Mouse (Mus musculus) liver, postnatal 0 days (tissue): Measurements from ENCODE around the gene Adgra3. TPM values are rescaled to one million over a fixed set of nuclear protein-coding genes. Genes with fewer than 3 reads are reported as not detected.

Experiments used
- ATAC-seq: fragments of 200-750 bp; cut with Nextera tagmentation; 2 replicates; pipeline ENCODE4 v1.8.0; 2017; ENCODE audit warnings: mild to moderate bottlenecking, moderate library complexity
- DNase-seq: peaks from one replicate; pipeline ENCODE4 v3.0.0-alpha.2; 2016
- H3K27ac ChIP-seq: fragments of 300-500 bp; sonication (generic); 2 replicates; pipeline ENCODE4 v1.5.1; 2014; ENCODE audit warnings: antibody characterized with exemption, moderate library complexity, mild to moderate bottlenecking, low read depth
- H3K27me3 ChIP-seq: fragments of 300-500 bp; sonication (generic); 2 replicates; pipeline ENCODE4 v1.6.1; 2014; ENCODE audit warnings: low read length, control low read depth, mixed read lengths; ENCODE audit not compliant: insufficient read depth
- H3K36me3 ChIP-seq: fragments of 300-500 bp; sonication (generic); replicated peaks from 2 replicates; pipeline ENCODE4 v1.6.1; 2014; ENCODE audit warnings: mild to moderate bottlenecking, control low read depth, low read length, moderate library complexity, mixed read lengths; ENCODE audit not compliant: insufficient read depth
- H3K4me1 ChIP-seq: fragments of 300-500 bp; sonication (generic); 2 replicates; pipeline ENCODE4 v1.6.1; 2014; ENCODE audit warnings: antibody characterized with exemption, mild to moderate bottlenecking, control low read depth; ENCODE audit not compliant: insufficient read depth
- H3K4me2 ChIP-seq: fragments of 300-500 bp; sonication (generic); 2 replicates; pipeline ENCODE4 v1.6.1; 2014; ENCODE audit warnings: low read depth, mild to moderate bottlenecking, low read length, moderate library complexity, mixed read lengths
- H3K4me3 ChIP-seq: fragments of 300-500 bp; sonication (generic); 2 replicates; pipeline ENCODE4 v1.5.1; 2014; ENCODE audit warnings: low read depth, low read length
- H3K9ac ChIP-seq: fragments of 300-500 bp; sonication (generic); replicated peaks from 2 replicates; pipeline ENCODE4 v1.6.1; 2014; ENCODE audit warnings: mild to moderate bottlenecking, moderate library complexity
- H3K9me3 ChIP-seq: fragments of 300-500 bp; sonication (generic); 2 replicates; pipeline ENCODE4 v1.6.1; 2016; ENCODE audit warnings: mild to moderate bottlenecking, control low read depth, low read length, mixed read lengths
- CTCF ChIP-seq: sonication (generic); IDR thresholded peaks from 2 replicates; pipeline ENCODE4 v1.5.1; 2016; ENCODE audit warnings: antibody characterized with exemption, low read depth
- EP300 ChIP-seq: IDR thresholded peaks from 2 replicates; pipeline ENCODE4 v1.6.1; 2016; ENCODE audit warnings: antibody characterized with exemption, low read depth, mild to moderate bottlenecking
- WGBS: fragments of 180-500 bp; shearing (Covaris S2); extraction: QIAGEN DNeasy Blood & Tissue Kit; methylation state at CpG from one replicate; pipeline ENCODE4 v1.1.7; 2014; ENCODE audit not compliant: insufficient replicate concordance; 5-methylcytosine and 5-hydroxymethylcytosine counted together
- polyA plus RNA-seq: library from polyadenylated mRNA; unstranded; fragments of >200 nt; fragmentation: Nextera tagmentation; extraction: Ambion mirVana; gene quantifications from 2 replicates; pipeline ENCODE4 v1.2.1, GENCODE M21; 2015

The Adgra3 gene
- polyA plus RNA-seq, 1 experiment from 2014 or later = 2.3 TPM

DNA sequence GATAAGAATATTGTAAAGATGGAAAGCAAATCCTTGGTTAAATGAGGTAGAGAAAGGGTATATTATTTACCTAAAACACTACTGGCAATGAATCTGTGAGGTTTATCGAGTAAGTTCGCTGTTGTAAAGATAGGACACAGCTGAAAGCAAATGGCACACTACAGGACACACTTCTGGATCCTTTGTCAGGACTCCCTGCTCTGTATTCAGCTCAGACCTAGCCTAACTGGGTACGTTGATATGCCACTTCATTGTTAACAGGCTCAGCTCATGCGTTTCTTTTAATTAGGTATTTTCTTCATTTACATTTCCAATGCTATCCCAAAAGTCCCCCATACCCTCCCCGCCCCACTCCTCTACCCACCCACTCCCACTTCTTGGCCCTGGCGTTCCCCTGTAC is 61.8 kb downstream of the Adgra3 start:
- TF ChIP-seq CTCF (no peak), EP300 (no peak)
- Histone ChIP-seq H3K4me2 (no peak overlapping the region), H3K27me3 (no peaks in the 10 kb centered on the region), H3K4me3 (no peak overlapping the region), H3K9ac (no peak overlapping the region), H3K36me3 (no peaks in the 10 kb centered on the region), H3K27ac (no peak overlapping the region), H3K4me1 (no peaks in the 10 kb centered on the region), H3K9me3 (no peaks in the 10 kb centered on the region)
- WGBS = 90% methylated on average over 6 of the region's 6 CpGs
- ATAC-seq (no peak), DNase-seq (no peak)

DNA sequence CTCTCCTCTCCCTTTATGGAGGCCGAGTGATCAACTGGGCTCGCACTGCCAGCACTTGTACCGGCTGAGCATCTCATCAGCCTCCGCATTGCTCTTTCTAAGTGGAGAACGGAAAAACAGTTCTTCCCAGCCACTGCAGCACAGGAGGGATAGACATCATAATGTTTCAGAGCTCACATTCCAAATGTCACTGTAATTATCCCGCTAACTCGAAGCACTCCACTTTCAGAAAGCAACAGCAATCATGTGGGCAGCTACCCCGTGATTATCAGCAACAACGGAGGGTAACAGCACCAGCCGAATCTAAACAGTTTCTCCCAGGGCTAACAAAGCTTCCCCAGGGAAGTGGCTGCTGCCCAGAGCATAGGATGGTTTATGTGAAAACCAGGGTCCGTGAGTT is 62.3 kb downstream of the Adgra3 start:
- H3K36me3 ChIP-seq = no peaks in the 10 kb centered on the region
- no peaks in the 10 kb centered on the region for H3K27me3 ChIP-seq
- H3K4me3 ChIP-seq = no peak overlapping the region
- DNase-seq = no peak
- H3K27ac ChIP-seq = no peak overlapping the region
- ATAC-seq = no peak
- no peak overlapping the region for H3K9ac ChIP-seq
- 84% methylated on average over 11 of the region's 11 CpGs for WGBS
- H3K4me2 ChIP-seq = no peak overlapping the region
- TF ChIP-seq CTCF = no peak
- TF ChIP-seq EP300 = no peak
- H3K4me1 ChIP-seq = no peaks in the 10 kb centered on the region
- no peaks in the 10 kb centered on the region for H3K9me3 ChIP-seq

- H3K27me3 ChIP-seq = no peaks in the 10 kb centered on the region
- no peak overlapping the region for H3K9ac ChIP-seq
- no peak for TF ChIP-seq CTCF
- TF ChIP-seq EP300 = no peak
- no peak for ATAC-seq
- H3K36me3 ChIP-seq = 0 out of 2 replicates have a peak, but pooled peaks cover 4% of the 10 kb centered on the region
- no peak for DNase-seq
- H3K4me2 ChIP-seq = no peak overlapping the region
- no peak overlapping the region for H3K27ac ChIP-seq
- H3K4me3 ChIP-seq = no peak overlapping the region
- H3K4me1 ChIP-seq = no peaks in the 10 kb centered on the region
- H3K9me3 ChIP-seq = no peaks in the 10 kb centered on the region
- WGBS = 73% methylated on average over 8 of the region's 8 CpGs
Measured at GRCm38 (mm10) chr5:49990737-49991323, 68.0 kb downstream of the Adgra3 start.

DNA sequence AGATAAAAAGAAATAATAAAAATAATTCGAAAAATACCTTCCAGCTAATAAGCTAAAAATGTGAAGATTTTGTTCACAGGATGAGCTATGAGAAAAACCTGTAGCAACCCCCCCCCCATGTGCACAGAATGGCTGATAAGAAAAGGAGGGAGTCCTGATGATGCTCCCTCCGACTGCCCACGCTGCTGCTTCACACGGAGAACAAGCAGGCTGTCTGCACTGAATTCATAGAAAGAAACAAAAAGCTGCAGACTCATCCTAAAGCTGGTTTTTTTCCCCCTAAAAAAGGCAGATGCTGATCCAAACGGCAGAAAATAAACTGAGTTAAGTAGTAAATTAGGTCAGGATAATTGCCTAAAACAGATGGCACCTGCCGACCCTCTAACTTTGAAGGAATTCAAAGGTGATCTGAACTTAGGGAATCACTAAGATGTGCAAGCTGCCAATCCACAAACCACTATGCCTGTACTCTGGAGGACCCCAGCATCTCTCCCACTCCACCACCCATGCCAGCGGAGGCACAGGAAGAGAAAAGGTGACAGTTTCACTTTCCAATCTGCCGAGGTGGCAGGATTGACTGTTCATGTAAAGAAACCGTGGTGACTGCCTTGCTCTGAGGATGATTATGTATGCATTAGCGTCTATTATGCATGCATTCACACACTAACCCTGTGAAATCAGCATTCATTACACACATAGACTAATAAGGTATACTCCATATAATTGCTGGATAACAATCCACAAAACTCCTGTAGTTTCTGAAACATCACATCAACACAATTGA is 70.6 kb downstream of the Adgra3 start:
- H3K27me3 ChIP-seq = no peaks in the 10 kb centered on the region

GRCm38 (mm10) chr5:49980727-49981126 is 78.1 kb downstream of the Adgra3 start:
- ATAC-seq (no peak), DNase-seq (no peak)
- H3K36me3 ChIP-seq = no peaks in the 10 kb centered on the region
- H3K4me3 ChIP-seq = no peak overlapping the region
- WGBS = 59% methylated on average over 5 of the region's 5 CpGs
- H3K27ac ChIP-seq = no peak overlapping the region
- no peaks in the 10 kb centered on the region for H3K4me1 ChIP-seq
- TF ChIP-seq CTCF = no peak
- TF ChIP-seq EP300 = no peak
- H3K27me3 ChIP-seq = no peaks in the 10 kb centered on the region
- H3K9me3 ChIP-seq = no peaks in the 10 kb centered on the region
- no peak overlapping the region for H3K4me2 ChIP-seq
- H3K9ac ChIP-seq = no peak overlapping the region

More for the DNA sequence above, 70.6 kb downstream of the Adgra3 start:
- no peak for DNase-seq
- no peaks in the 10 kb centered on the region for H3K4me1 ChIP-seq
- no peak for TF ChIP-seq CTCF
- no peak for TF ChIP-seq EP300
- no peak overlapping the region for H3K27ac ChIP-seq
- no peak overlapping the region for H3K4me3 ChIP-seq
- no peak overlapping the region for H3K4me2 ChIP-seq
- no peaks in the 10 kb centered on the region for H3K9me3 ChIP-seq
- H3K36me3 ChIP-seq = 0 out of 2 replicates have a peak, but pooled peaks cover 4% of the 10 kb centered on the region
- whole genome bisulfite sequencing = 71% methylated on average over 10 of the region's 10 CpGs
- H3K9ac ChIP-seq = no peak overlapping the region
- no peak for ATAC-seq

DNA sequence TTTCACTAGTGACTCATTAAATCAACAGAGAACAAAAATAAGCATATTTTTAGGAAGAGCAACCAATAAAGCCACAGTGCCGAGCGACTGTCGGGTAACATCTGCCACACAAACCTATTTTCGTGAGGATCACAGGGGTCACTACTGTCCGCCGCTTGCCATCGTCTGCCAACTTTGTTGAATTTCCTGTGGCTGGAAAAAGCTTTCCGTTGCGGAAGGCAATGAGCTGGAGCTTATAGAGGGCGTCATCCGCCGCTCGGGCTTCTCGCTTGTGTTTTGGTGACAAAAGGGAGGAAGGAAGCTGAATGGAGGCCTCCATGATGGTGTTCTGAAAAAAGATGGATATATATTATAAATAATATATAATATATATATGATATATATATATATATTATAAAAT is 79.6 kb downstream of the Adgra3 start:
- no peak for DNase-seq
- no peaks in the 10 kb centered on the region for H3K4me1 ChIP-seq
- no peak overlapping the region for H3K4me3 ChIP-seq
- no peaks in the 10 kb centered on the region for H3K9me3 ChIP-seq
- no peaks in the 10 kb centered on the region for H3K27me3 ChIP-seq
- no peak for TF ChIP-seq CTCF
- TF ChIP-seq EP300 = no peak
- H3K4me2 ChIP-seq = no peak overlapping the region
- H3K9ac ChIP-seq = no peak overlapping the region
- ATAC-seq = no peak
- H3K36me3 ChIP-seq = no peaks in the 10 kb centered on the region
- WGBS = 80% methylated on average over 14 of the region's 14 CpGs
- H3K27ac ChIP-seq = no peak overlapping the region
